21 mouse cellular contexts compared by ENCODE assay signal in genomic region chr7:125625219-125625618, GRCm38 (mm10). TPM values are rescaled to one million over a fixed set of nuclear protein-coding genes. Genes with fewer than 3 reads are reported as not detected.
DNase-seq lines count a peak whose midpoint lies in the region; ATAC-seq and TF ChIP-seq lines count a peak whose summit lies in the region.
"Had no signal": no experiment of that assay in that cellular context is flagged by ENCODE, and none has a peak within 500 bp of the region (broad histone marks: within the 10 kb centered on the region; RNA-seq: fewer than 3 reads in every experiment).

No protein-coding gene starts in this region.

- no peak for DNase-seq in stomach, postnatal 0 days (ENCODE audit: low spot score)
- peak; percentile 57 to 78 for DNase-seq in thymus, postnatal 36 days
- no peak for DNase-seq in layer of hippocampus, postnatal 14 days (ENCODE audit: low spot score in 2 of 2)
- DNase-seq in right cerebral cortex, postnatal 25 days = no peak
- DNase-seq in gastrocnemius, postnatal 4 days (ENCODE audit: low spot score in 2 of 2) = no peak
- DNase-seq: adrenal gland, postnatal 36 days; cerebellum, adult 9-11 months; forebrain, postnatal 0 days; gastrocnemius, postnatal 25 days; lung, postnatal 4 days had no signal

- H3K36me3 ChIP-seq in kidney, embryonic 15.5 days = no peaks in the 10 kb centered on the region
- H3K36me3 ChIP-seq in kidney, embryonic 14.5 days (ENCODE audit: control insufficient read depth, insufficient read depth, low read length) = no peaks in the 10 kb centered on the region
- H3K36me3 ChIP-seq in stomach, postnatal 0 days (ENCODE audit: control insufficient read depth, insufficient read depth, low read length) = no peaks in the 10 kb centered on the region
- H3K36me3 ChIP-seq: embryonic facial prominence, embryonic 10.5 days; forebrain, embryonic 10.5 days; heart, embryonic 15.5 days; limb, embryonic 10.5 days; midbrain, embryonic 13.5 days had no signal

- no peak overlapping the region for H3K4me3 ChIP-seq in kidney, embryonic 15.5 days (replicated peaks)
- H3K4me3 ChIP-seq in kidney, embryonic 14.5 days (ENCODE audit: low read length) = no peak overlapping the region
- no peak overlapping the region for H3K4me3 ChIP-seq in stomach, postnatal 0 days (ENCODE audit: low read depth, low read length)
- H3K4me3 ChIP-seq: embryonic facial prominence, embryonic 10.5 days; forebrain, embryonic 10.5 days; heart, embryonic 15.5 days; left cerebral cortex, adult 2 months; limb, embryonic 10.5 days; midbrain, embryonic 13.5 days had no signal

- 0 out of 2 replicates have a peak, but pooled peaks cover 5% of the 10 kb centered on the region for H3K9me3 ChIP-seq in kidney, embryonic 15.5 days (replicated peaks)
- peaks cover 4% of the 10 kb centered on the region; the same call in 1 of the 2 replicates for H3K9me3 ChIP-seq in kidney, embryonic 14.5 days (ENCODE audit: control insufficient read depth, low read length)
- H3K9me3 ChIP-seq in stomach, postnatal 0 days (ENCODE audit: control insufficient read depth, low read length) = no peaks in the 10 kb centered on the region
- H3K9me3 ChIP-seq: forebrain, embryonic 10.5 days; limb, embryonic 10.5 days had no signal

- H3K9ac ChIP-seq in kidney, embryonic 15.5 days = no peak overlapping the region
- no peak overlapping the region for H3K9ac ChIP-seq in kidney, embryonic 14.5 days (ENCODE audit: low read depth, low read length)
- H3K9ac ChIP-seq in stomach, postnatal 0 days (ENCODE audit: low read length) = no peak overlapping the region
- H3K9ac ChIP-seq: forebrain, postnatal 0 days; heart, embryonic 15.5 days; midbrain, embryonic 13.5 days had no signal

- TF ChIP-seq EP300 in stomach, postnatal 0 days (optimal IDR thresholded peaks at IDR 0.05) = no peak

- H3K27me3 ChIP-seq in kidney, embryonic 15.5 days = no peaks in the 10 kb centered on the region
- no peaks in the 10 kb centered on the region for H3K27me3 ChIP-seq in kidney, embryonic 14.5 days (ENCODE audit: control insufficient read depth, insufficient read depth, low read length)
- no peaks in the 10 kb centered on the region for H3K27me3 ChIP-seq in stomach, postnatal 0 days (ENCODE audit: control insufficient read depth, insufficient read depth, low read length)
- H3K27me3 ChIP-seq: heart, embryonic 15.5 days; midbrain, embryonic 13.5 days had no signal

- no peak overlapping the region for H3K27ac ChIP-seq in kidney, embryonic 15.5 days
- no peak overlapping the region for H3K27ac ChIP-seq in kidney, embryonic 14.5 days (ENCODE audit: low read depth, low read length)
- no peak overlapping the region for H3K27ac ChIP-seq in stomach, postnatal 0 days (replicated peaks)
- H3K27ac ChIP-seq: embryonic facial prominence, embryonic 10.5 days; forebrain, embryonic 10.5 days; heart, embryonic 15.5 days; hindbrain, postnatal 0 days; left cerebral cortex, adult 2 months; limb, embryonic 10.5 days; midbrain, embryonic 13.5 days had no signal

- 77% methylated on average over 4 of the region's 4 CpGs for WGBS in kidney, embryonic 15.5 days
- WGBS in kidney, embryonic 14.5 days = 75% methylated on average over 4 of the region's 4 CpGs
- WGBS in stomach, postnatal 0 days = 63% methylated on average over 4 of the region's 4 CpGs

- no peak for TF ChIP-seq CTCF in stomach, postnatal 0 days (IDR thresholded peaks at IDR 0.05; ENCODE audit: low read depth)

- H3K4me1 ChIP-seq in kidney, embryonic 15.5 days = peaks cover 4% of the 10 kb centered on the region; the same call in 1 of the 2 replicates
- 0 out of 2 replicates have a peak, but pooled peaks cover 4% of the 10 kb centered on the region for H3K4me1 ChIP-seq in kidney, embryonic 14.5 days (ENCODE audit: control insufficient read depth, insufficient read depth, low read length)
- no peaks in the 10 kb centered on the region for H3K4me1 ChIP-seq in stomach, postnatal 0 days (replicated peaks; ENCODE audit: control insufficient read depth, insufficient read depth)
- H3K4me1 ChIP-seq: midbrain, embryonic 13.5 days had no signal

- no peak overlapping the region for H3K4me2 ChIP-seq in kidney, embryonic 15.5 days
- H3K4me2 ChIP-seq in kidney, embryonic 14.5 days (replicated peaks; ENCODE audit: low read depth, low read length) = no peak overlapping the region
- H3K4me2 ChIP-seq in stomach, postnatal 0 days (replicated peaks; ENCODE audit: low read depth) = no peak overlapping the region
- H3K4me2 ChIP-seq: heart, embryonic 15.5 days; midbrain, embryonic 13.5 days had no signal

- 0 out of 2 replicates have a peak, but pooled peaks have one; percentile 4 for ATAC-seq in kidney, embryonic 15.5 days (replicated peaks; ENCODE audit: low FRiP score)
- no peak for ATAC-seq in kidney, embryonic 14.5 days (ENCODE audit: low FRiP score, low TSS enrichment)
- ATAC-seq in CD4-positive, CD25-positive, alpha-beta regulatory T cell, adult 4 months = peak; percentile 72
- peak; percentile 11; the same call in 1 of the 2 replicates for ATAC-seq in stomach, postnatal 0 days (ENCODE audit: low FRiP score, low TSS enrichment)
- ATAC-seq: forebrain, postnatal 0 days; hindbrain, postnatal 0 days; intestine, postnatal 0 days; midbrain, embryonic 13.5 days had no signal

RNA-seq across cellular contexts. Expression of gene Il21r, which starts 22.0 kb away (rescaled TPM):
- polyA plus RNA-seq in kidney, embryonic 15.5 days (2015; fragmentation: Nextera tagmentation; extraction: Ambion mirVana) = 0.24 and 0.31 TPM in 2 replicates
- 0.13 and 0.22 TPM in 2 replicates for polyA plus RNA-seq in kidney, embryonic 14.5 days (2014; fragmentation: Nextera tagmentation; extraction: Ambion mirVana)
- 100 to 1,000 TPM in 1 of 2 experiments, 10 to 100 TPM in 1; 99.5 to 157 TPM for polyA plus RNA-seq in CD4-positive, CD25-positive, alpha-beta regulatory T cell, adult 4 months (2017; shearing (Covaris generic))
- 0.29 and 0.45 TPM in 2 replicates for polyA plus RNA-seq in stomach, postnatal 0 days (2015; fragmentation: Nextera tagmentation; extraction: Ambion mirVana)
- total RNA-seq in layer of hippocampus, postnatal 14 days (2021) = 1 to 10 TPM in 1 of 2 experiments, under 1 TPM in 1; 0.93 to 1.1 TPM
- 1 to 10 TPM; 1.0 to 1.7 TPM for total RNA-seq in gastrocnemius, postnatal 4 days (2021)

Comparison
In these comparisons a context has a peak if more than half of its experiments do, and no peak if none do; other contexts are left out.
1. DNase-seq: peak in thymus, postnatal 36 days (2 of 2); none in stomach, postnatal 0 days (single experiment), layer of hippocampus, postnatal 14 days (0 of 2), right cerebral cortex, postnatal 25 days (single experiment) and gastrocnemius, postnatal 4 days (0 of 2).
2. RNA of gene Il21r, which starts 22.0 kb away (polyA plus RNA-seq): 99.5 to 157 TPM in CD4-positive, CD25-positive, alpha-beta regulatory T cell, adult 4 months; 0.24 to 0.31 TPM in kidney, embryonic 15.5 days, 0.29 to 0.45 TPM in stomach, postnatal 0 days and 0.13 to 0.22 TPM in kidney, embryonic 14.5 days; every median in the first group is over 10 times any median in the second.